Mouse (Mus musculus) kidney, adult 11 months (tissue): ENCODE data around the gene Ap3s2.

Experiments used
- DNase-seq: peaks from one replicate; pipeline ENCODE4 v3.0.0; 2022

The Ap3s2 gene

GRCm38 (mm10) chr7:79883613-79884334 lies 36.7 kb downstream of the Ap3s2 start:
- DNase-seq, result no peak

GRCm38 (mm10) chr7:79881901-79882300 lies 38.5 kb downstream of the Ap3s2 start:
- no peak for DNase-seq

DNA sequence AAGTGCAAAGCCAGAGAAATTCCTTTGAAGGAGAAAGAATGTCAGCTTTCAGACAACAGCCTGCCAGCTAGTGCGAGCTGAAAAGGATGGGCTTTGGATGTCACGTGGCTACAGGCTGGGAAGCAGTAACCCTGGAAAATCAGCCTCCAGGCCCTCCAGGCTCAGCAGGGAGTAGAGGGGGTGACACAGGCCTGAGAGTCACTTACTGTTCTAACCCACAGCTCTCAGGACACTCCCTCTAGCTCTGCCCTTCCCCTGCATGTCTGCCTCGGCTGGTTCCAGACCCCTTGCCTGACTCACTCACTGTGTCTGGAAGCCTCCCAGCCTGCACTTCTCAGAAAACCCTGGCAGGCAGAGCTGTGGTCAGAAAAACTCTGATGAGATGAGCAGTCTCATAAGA lies 39.5 kb downstream of the Ap3s2 start:
- no peak for DNase-seq

- no peak for DNase-seq
These were observed 40.4 kb downstream of the Ap3s2 start for GRCm38 (mm10) chr7:79880033-79880432.

- no peak for DNase-seq
These were observed 41.9 kb downstream of the Ap3s2 start for GRCm38 (mm10) chr7:79878455-79879025.

- no peak for DNase-seq
These were observed 47.0 kb downstream of the Ap3s2 start for GRCm38 (mm10) chr7:79873407-79873806.

DNA sequence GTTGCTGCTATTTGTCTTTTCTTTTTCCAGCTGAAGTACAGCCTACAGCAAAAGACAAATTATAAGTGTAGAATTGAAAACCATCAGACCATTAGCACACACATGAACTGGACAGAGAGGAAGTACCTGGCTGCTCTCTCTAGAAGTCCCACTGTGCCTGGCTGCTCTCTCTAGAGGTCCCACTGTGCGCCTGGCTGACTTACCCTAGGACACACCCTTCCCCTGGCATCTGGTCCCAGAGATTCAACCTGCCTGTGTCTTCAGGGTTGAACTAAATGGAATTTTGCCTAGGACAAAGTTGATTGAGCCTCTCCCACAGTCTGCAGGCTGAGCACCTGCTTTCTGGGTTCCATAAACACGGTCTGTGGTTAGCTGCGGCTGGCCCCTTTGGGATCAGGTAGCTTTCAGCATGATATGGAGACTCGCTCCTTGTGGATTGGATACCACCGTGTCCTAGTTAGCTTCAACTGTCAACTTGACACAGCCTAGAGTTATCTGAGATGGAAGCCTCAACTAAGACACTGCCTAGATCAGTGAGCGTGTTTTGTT lies 48.6 kb downstream of the Ap3s2 start:
- DNase-seq, result no peak

DNA sequence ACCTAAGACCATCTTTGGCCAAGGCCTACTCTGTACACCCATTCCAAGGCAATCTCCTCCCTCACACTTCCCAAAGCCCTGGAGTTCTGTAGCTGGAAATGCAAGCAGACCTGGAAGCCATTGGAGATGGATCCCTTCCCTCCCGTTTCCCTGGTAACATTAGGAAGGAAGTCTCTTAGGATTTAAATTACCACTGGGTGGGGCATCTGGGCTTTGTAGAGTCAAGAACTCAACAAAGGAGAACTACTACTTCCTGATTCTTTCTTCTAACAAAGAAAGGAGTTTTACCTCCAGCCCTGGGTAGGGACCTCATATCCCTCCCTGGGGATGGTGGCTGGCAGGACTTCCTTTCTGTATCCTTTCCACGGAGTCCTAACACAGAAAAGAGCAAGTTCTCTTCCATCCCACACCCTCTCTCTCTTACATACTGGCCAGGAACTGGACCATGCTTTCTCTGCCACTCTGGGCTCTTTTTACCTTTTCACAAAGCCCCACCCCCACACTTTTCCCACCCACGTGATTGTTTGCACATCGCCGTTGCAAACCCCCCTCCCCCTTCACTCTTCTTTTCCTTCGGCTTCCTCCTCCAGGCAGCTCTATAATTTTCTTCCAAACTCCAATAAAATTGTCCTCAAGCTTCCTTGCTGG lies 51.3 kb downstream of the Ap3s2 start:
- no peak for DNase-seq

- DNase-seq, result peak; percentile 47
These were observed 52.0 kb downstream of the Ap3s2 start for GRCm38 (mm10) chr7:79868475-79868874.

GRCm38 (mm10) chr7:79867861-79868260 lies 52.6 kb downstream of the Ap3s2 start:
- DNase-seq, result peak; percentile 11

- no peak for DNase-seq
These were observed 54.0 kb downstream of the Ap3s2 start for GRCm38 (mm10) chr7:79866294-79867000.

GRCm38 (mm10) chr7:79861794-79862193 lies 58.7 kb downstream of the Ap3s2 start:
- no peak for DNase-seq

GRCm38 (mm10) chr7:79860811-79861210 lies 59.6 kb downstream of the Ap3s2 start, which contains the start of gene Anpep:
Gene Anpep (minus strand): TSS chr7:79861059.
- DNase-seq, result no peak

- DNase-seq, result no peak
These were observed 61.4 kb downstream of the Ap3s2 start for GRCm38 (mm10) chr7:79858956-79859630.

GRCm38 (mm10) chr7:79858202-79858934 lies 62.1 kb downstream of the Ap3s2 start:
- DNase-seq, result no peak

DNA sequence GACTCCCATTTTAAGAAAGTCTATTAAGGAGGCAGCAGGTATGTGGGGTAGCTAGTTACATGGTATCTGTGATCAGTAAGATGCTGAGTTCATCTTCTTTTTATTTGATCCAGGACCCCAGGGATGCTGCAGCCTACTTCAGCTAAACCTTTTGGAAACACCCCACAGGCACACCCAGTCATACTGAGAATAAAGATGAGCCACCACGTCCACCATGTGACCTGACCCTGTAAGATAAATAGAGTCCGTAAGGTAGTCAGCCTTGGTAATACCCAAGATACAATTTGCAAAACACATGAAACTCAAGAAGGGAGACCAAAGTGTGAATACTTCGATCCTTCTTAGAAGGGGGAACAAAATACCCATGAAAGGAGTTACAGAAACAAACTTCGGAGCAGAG lies 64.1 kb downstream of the Ap3s2 start:
- no peak for DNase-seq

DNA sequence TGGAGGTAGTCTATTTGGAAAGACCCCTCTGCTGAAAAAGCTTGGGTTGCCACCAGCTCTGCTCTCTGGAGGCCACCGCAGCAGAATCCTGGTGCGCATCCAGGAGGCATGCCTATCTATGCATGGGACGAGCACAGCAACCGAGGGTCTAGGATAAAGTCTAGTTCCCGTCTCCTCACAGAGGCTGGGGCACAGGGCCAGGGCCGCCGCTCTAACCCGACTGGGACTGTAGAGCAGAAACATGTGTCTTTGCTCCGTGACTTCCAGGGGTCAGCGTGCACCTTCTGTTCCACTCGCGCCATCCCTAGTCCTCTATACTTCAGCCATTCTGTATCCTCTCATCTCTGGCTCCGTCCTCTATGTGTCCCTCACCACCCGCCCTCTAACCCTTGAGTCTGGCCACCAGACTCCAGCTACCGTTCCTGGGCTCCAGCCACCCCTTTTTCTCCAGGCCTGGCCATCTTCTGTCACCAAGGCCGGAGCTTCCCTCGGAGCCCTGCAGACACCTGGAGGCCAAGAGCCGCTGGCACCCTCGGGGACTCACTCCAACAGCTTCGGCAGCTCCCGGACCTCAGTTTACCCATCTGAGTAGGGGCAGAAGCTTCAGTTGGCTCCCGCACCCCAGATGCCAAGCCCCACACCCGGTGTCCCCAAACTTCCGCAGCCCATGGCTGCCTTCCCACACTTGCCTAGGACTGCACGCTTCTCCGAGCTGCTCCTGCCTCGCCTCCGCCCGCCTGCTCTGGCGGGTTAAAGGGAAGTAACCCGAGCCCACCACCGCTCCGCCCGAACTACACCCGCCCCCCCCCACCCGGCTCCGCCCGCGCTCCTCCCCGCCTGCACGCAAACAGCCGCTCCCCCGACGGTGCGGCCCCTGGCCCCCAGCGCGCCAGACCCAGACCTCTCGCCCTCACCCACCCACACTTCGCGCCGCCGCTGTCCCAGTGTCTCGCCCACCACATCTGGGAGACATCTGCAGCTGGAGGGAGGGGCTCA lies 72.7 kb downstream of the Ap3s2 start:
- DNase-seq, result no peak

DNA sequence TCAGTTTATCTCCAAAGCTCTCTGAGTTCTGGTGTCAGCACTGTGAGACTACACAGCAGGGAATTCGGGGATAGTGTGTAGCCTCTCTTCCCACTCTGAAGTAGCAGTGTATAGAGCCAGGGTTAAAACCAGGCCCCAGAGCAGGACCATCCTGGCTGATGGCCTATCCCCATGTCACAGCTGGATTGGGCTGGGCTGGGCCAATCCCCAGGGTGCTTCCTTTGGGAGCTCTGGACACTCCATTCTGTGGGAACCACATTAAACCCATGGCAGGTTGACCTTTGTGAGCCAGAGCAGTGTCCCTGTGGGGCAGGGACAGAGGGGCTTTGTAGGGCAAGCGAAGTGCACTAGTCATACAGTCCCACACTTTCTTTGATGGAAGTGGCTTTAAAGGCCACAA lies 74.1 kb downstream of the Ap3s2 start:
- DNase-seq, result no peak

DNA sequence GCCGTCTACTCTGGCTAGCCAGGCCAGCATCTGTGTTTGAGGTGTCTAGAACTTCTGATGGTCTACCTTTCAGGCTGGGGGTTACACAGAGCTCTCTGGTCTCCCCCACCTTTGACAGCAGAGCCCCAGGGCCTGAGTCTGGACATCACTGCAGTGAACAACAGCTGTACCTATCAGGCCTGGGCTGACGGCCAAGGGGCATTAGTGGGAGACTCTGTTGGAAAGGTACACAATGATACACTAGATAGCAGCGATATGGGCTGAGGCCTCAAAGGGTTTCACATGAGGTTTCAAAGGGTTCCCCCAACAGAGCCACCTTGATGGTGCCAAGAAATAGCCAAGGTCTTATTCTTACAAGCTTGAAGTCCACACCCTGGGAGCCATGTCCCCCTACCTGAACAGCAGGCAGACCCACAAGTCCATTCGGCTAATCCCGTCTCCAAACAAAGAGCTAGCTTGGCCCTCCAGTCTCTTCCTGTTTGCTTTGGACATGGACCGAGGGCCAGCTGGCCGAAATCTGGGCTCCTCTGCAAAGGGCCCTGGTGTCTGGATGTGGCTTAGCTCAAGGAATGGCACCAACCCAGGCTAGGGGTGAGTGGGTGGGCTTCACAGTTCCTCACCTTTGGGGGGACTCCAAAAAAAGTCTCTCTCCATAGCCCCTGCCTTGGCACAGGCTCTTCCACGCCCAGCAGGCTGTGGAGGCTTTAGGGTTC lies 76.2 kb downstream of the Ap3s2 start:
- no peak for DNase-seq

DNA sequence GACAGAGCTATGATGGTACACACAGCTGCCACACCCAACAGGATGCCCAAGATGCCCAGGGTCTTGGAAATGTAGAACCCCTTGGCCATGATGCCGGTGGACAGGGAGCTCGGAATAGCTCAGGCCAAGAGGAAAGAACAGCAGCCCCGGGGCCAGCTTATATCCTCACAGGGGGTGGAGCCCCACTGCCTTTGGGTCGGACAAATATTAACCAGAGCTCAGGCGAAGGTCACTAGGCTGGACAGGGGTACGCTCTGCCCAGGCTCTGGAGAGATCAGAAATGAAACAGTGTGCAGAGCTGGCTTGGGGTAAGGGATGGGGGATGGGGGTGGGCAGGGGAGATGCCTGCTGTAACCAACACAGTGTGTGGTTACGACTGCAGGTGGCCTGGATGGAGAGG lies 78.3 kb downstream of the Ap3s2 start:
- DNase-seq, result peak; percentile 81
